Mouse (Mus musculus): ENCODE results near the gene Zbtb7b. TPM values are rescaled to one million over a fixed set of nuclear protein-coding genes. Genes with fewer than 3 reads are reported as not detected.

Zbtb7b gene
- total RNA-seq, 2 experiments from 2014 or later = 71.9 to 85.2 TPM

- DNase-seq = peak; percentile 81 to 88
Observed at GRCm38 (mm10) chr3:89390111-89390515, 4.5 kb downstream of the Zbtb7b start.

GRCm38 (mm10) chr3:89388901-89389740, 5.5 kb downstream of the Zbtb7b start:
- DNase-seq = no peak

- peak in 1 of 2 experiments; percentile 74 for DNase-seq
Observed at GRCm38 (mm10) chr3:89388134-89388881, 6.3 kb downstream of the Zbtb7b start.

GRCm38 (mm10) chr3:89387632-89388031, 6.9 kb downstream of the Zbtb7b start:
- peak in 1 of 2 experiments; percentile 61 for DNase-seq

- peak in 1 of 2 experiments; percentile 53 for DNase-seq
Observed at GRCm38 (mm10) chr3:89386438-89387420, 7.8 kb downstream of the Zbtb7b start.

GRCm38 (mm10) chr3:89385451-89385850, 9.1 kb downstream of the Zbtb7b start:
- DNase-seq = no peak

GRCm38 (mm10) chr3:89384331-89385076, 10.1 kb downstream of the Zbtb7b start:
- DNase-seq = no peak

- DNase-seq = no peak
Observed at GRCm38 (mm10) chr3:89383651-89384255, 10.8 kb downstream of the Zbtb7b start.

GRCm38 (mm10) chr3:89382950-89383349, 11.6 kb downstream of the Zbtb7b start:
- DNase-seq = no peak

- DNase-seq = no peak
Observed at GRCm38 (mm10) chr3:89382033-89382882, 12.3 kb downstream of the Zbtb7b start.

- no peak for DNase-seq
Observed at GRCm38 (mm10) chr3:89381233-89381632, 13.3 kb downstream of the Zbtb7b start.

- DNase-seq = no peak
Observed at GRCm38 (mm10) chr3:89380711-89381110, 13.9 kb downstream of the Zbtb7b start.

- DNase-seq = no peak
Observed at GRCm38 (mm10) chr3:89380291-89380690, 14.3 kb downstream of the Zbtb7b start.

GRCm38 (mm10) chr3:89379388-89380131, 15.0 kb downstream of the Zbtb7b start:
- peak in 1 of 2 experiments; percentile 63 for DNase-seq

- peak; percentile 78 to 86 for DNase-seq
Observed at GRCm38 (mm10) chr3:89378394-89379067, 16.0 kb downstream of the Zbtb7b start.

- DNase-seq = no peak
Observed at GRCm38 (mm10) chr3:89377831-89378230, 16.7 kb downstream of the Zbtb7b start.

GRCm38 (mm10) chr3:89373581-89374231, 20.9 kb downstream of the Zbtb7b start:
- no peak for DNase-seq

- DNase-seq = no peak
Observed at GRCm38 (mm10) chr3:89367338-89367737, 27.2 kb downstream of the Zbtb7b start.
